Mouse (Mus musculus): Measurements from ENCODE around the gene Myl9. TPM values are rescaled to one million over a fixed set of nuclear protein-coding genes. Genes with fewer than 3 reads are reported as not detected.

Myl9 gene
- total RNA-seq, 2 experiments from 2014 or later, result 13.2 to 15.3 TPM

DNA sequence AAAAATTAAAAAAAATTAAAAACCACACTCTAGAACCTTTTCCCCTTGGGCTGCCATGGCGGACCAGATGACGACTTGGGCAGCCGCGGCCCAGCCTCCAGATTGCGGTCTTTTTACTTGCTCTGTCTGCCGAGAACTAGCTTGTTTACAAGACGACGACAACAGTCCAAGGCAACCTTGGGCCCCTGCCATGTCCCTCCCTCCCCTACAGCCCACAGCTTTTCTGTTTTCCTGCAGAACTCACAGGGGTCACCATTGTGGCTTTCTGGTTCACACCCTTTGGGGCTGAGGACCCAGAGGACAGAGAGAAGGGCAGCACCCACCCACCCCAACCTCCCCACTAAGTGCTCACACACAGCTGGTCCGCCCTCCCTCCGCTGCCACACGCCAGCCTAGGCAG is 12.1 kb upstream of the Myl9 start:
- no peak for DNase-seq (ENCODE audit: low spot score in 2 of 2)

DNA sequence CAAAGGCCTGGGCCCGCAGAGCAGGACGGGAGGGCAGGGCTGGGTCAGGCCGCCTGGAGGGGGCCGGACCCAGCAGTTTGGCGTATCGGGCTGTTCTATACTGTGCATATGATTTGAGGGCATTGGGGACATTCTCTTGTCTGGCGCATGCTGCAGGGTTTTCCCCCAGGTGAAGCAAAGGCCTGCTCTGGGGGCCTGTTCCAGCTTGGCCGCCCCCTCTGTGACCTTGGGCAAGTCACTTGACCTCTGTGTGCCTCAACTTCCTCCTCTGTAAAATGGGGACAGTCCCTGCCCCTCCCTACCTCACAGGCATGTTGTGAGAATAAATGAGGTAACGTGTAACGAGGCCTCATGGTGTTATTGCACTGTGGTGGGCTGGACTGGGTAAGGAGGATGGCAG is 11.2 kb upstream of the Myl9 start:
- DNase-seq (ENCODE audit: low spot score in 2 of 2), result no peak

DNA sequence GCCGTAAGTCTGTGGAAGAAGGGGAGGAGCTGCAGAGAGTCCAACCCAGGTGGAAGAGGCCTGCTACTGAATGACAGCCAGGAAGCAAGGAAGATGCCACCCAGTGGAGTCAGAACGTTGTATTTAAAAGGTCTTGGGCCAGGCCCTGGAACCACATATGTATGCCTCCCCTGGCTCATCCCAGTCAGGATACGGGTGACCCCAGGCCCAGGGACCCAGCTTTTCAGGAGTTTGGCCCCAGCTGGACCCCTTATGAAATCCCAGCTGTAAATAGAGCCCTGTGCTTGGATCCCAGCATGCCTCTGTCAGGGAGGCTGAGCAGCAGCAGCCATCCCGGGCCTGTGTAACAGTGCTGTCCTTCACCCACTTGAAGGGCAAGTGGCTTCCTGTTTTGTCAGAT is 10.5 kb upstream of the Myl9 start:
- DNase-seq (ENCODE audit: low spot score in 2 of 2), result no peak

DNA sequence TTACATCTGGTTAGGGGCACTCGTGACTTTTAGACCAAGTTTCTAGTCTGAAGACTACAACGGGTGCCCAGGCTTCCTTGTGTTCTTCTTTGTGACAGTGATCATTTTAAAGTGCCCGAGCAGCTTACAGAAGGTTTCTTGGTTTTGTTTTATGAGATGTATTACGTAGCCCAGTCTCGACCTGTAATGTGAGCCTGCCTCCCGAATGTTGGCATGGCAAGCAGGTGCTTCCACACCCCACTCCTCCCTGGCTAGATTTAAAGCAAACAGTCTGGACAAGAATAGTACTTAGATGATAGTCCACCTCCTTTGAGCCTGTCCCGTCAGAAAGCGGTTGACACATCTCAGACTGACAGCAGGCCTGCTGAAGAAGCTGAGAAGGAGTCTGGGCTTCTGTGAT is 9.6 kb upstream of the Myl9 start:
- DNase-seq (ENCODE audit: low spot score in 2 of 2), result no peak

DNA sequence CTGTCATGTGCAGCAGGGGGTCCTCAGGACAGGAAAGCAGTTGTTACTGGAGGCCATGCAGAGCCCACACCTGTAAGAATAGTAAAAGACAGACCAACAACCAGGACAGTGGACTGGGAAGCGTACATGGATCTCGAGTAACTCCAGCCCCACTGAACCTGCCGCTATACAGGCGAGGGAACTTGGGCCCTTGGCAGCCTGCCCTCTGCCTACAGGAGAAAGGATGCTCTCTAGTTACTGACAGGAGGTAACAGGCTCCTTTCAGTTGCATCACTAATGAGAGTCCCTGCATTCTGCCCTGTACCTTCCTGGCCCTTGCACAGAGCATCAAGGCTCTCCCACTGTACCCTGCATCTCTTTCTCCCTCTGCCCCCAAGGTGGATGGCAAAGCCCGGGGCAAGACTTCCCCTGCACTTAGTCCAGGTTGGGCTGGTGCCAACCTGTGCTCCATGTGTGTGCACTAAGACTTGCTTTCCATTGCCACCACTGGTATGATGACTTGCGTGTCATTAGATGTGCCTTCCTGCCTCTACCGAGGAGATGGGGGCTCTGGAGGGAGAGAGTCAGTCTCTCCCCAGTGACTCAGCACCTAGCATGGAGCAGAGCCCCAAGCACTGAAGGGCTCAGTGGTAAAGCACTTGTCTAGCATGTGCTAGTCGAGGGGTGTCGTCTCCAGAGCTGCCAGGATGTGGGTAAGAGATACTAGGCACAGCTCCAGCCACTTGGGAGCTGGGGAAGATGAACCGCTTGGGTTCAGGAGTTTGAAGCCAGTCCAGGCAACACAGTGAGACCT is 8.8 kb upstream of the Myl9 start:
- no peak for DNase-seq (ENCODE audit: low spot score in 2 of 2)

DNA sequence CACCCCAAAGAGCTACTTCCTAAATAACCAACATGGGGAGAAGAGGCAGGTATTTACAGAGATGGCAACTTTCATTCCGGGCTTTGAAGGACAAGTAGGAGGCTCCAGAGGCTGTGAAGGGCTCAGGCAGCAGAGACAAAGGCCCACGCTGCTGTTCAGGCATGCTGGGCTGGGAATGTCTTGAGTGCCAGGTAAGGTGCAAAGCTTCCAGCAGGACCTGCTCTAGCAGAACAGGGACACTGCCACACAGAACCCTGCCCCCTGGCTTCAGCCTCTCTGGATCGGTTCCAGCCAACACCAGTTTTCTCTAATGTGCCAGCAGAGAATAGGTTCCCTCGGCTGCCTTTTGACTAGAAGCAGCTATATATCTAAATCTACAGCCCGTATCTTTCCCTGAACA is 8.1 kb upstream of the Myl9 start:
- no peak for DNase-seq (ENCODE audit: low spot score in 2 of 2)

DNA sequence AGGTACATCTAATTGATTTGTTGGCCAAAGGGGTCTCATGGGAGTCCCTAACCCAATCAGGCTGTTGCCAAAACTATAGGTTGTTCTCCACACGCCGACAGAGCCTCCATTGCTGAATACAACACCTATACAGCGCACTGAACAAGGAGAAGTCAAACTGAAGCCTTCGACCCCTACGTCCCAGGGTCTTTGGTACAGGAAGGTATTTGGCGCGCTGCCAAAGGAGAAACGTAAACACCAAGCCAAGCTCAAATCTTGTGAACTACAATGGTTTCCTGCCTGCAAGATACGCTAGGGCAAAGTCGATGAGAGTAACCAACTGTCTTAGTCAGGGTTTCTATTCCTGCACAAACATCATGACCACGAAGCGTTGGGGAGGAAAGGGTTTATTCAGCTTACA is 5.9 kb upstream of the Myl9 start:
- DNase-seq (ENCODE audit: low spot score in 2 of 2), result no peak

DNA sequence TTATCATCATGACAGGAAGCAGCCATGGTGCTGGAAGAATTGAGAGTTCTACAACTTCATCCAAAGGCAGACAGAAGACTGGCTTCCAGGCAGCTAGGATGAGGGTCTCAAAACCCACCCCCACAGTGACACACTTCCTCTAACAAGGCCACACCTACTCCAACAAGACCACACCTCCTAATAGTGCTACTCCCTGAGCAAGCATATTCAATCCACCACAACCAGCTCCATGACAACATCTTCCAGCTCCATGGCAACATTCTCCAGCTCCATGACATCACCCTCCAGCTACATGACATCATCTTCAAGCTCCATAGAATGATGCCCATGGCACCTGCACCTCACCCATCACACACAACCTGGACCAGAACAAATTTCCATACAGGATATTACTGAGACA is 1.8 kb upstream of the Myl9 start:
- DNase-seq (ENCODE audit: low spot score in 2 of 2), result no peak

DNA sequence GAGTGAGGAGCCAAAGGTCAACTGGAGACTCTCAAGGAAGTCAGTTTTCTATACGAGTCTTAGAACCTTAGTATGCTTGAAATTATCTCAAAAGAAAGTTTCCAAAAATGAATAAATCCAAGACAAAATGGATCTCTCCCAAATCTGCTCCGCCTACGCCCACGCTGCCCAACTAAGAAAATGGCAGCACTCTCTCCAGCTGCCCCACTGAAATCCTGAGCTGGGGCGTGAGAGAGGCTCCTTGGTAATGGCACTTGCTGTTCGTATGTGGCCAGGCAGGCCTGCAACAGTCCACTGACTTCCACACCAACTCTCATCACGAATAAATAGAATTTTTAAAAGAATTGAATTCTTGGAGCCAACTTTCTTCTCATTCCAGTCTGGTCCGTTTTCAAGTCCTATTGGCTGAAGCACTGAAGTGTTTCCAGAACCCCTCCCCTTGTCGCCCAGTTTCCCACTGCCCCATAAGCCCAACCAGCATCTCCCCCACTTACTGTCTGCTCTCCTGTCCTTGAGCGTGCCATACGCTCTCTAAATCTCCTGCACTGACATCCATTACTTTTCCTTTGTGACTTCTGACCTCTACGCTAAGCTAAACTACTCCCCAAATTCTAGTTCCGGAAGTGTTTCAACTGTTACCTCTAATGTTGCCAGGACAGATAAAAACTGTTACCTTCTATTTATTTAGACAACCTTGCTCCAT is 1.0 kb upstream of the Myl9 start:
- peak in 1 of 2 experiments; percentile 42 for DNase-seq (ENCODE audit: low spot score in 2 of 2)

DNA sequence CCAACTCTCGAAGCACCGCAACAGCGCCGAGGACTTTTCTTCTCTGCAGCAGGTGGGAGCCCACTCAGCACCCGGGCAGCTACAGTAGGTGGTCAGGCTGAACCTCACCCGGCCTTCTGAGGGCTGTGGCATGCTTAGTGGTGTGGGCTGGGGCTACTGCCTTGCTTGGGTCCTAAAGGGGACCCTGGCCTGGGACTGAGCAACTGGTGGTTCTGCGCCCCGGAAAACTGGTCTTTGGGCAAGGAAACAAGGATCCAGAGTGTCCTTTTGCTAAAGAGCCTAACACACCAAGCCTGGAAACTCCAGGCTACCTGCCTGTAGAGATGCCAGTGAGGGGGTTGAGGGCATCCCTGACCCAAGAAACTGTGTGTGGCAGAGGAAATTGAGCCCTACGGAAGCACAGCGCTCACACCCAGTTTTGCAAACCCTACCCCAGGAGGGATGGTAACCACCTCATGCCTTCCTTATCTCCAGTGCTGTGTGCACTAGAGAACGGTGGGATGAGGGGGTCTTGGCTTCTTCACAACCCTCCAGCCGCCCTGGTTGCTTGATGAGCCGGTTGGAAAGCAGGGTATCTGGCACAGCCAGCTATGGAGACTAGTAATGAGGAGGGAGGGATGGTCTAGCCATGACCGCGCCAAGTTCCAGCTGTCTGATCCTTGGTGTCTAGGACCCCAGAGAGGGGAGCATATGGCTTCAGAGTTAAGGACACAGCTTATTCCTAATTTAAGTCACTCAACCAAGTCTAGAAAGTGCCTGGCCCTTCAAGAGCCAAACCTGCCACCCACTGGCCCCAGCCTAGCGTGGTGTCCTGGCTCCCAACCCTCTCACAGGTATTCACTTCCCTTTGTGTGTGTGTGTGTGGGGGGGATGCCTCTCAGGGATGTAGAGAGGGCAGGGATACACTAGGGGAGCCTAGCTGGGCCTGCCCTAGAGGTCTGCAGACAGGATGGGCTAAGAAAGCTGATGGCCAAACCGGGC is 525 bp downstream of the Myl9 start:
- DNase-seq (ENCODE audit: low spot score in 2 of 2), result no peak

DNA sequence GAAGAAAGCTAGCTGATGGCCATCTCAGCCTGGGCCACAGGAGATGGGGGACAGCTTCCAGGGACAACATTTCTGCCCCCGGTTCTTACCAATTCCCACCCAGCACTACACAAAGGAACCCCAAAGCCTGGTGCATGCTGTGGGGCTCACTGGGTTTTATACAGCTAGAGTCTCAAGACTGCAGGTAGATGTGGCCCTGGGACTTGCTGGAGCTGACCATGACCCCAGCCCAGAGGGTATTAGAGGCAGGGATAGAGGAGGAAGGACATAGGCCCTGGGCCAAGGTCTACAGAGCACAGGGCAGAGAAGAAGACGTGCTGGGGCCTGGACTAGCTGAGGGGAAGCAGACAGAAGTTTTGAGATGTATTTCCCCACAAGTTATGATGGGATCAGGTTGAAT is 1.7 kb downstream of the Myl9 start:
- no peak for DNase-seq (ENCODE audit: low spot score in 2 of 2)

DNA sequence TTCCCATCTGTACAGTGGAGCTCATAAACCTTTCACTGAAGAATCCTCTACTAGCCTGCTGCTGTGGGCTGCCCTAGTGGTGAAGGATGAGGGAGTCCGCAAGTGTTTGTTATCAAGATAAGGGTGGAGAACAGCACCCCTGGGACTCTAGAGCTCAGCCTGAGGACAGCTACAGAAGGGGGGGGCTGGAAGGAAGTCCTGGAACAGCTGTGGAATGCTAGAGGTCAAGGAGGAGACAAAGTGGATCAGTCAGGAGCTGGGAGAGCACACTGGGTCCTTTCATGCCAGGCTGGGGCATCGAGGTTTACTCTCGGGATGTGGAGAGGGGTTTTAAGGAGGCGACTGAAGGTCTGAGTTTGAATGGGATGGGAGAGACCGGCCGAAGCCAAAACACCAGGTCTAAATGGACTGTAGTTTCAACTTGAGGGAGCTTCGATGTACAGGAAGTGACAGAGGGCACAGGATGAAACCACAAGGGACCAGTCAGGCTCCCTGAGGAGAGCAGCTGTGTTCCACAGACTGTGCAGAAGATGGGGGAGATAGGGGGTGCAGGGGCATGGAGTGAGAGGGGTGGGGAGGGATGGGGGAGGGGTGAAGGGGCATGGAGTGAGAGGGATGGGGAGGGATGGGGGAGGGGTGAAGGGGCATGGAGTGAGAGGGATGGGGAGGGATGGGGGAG is 2.2 kb downstream of the Myl9 start:
- DNase-seq (ENCODE audit: low spot score in 2 of 2), result no peak

DNA sequence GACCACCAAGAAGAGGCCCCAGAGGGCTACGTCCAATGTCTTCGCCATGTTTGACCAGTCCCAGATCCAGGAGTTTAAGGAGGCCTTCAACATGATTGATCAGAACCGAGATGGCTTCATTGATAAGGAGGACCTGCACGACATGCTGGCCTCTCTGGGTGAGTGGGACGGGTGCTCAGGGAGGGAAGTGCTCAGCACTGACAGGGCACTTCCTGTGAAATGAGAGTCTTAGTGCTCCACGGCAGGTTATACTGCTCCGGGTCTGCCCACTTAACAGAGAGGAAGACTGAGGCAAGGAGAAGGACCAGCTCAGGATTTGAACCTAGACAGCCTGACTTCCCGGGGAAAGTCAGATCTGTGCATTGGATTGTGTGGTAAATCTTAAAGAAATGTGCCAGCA is 3.4 kb downstream of the Myl9 start:
- no peak for DNase-seq (ENCODE audit: low spot score in 2 of 2)

DNA sequence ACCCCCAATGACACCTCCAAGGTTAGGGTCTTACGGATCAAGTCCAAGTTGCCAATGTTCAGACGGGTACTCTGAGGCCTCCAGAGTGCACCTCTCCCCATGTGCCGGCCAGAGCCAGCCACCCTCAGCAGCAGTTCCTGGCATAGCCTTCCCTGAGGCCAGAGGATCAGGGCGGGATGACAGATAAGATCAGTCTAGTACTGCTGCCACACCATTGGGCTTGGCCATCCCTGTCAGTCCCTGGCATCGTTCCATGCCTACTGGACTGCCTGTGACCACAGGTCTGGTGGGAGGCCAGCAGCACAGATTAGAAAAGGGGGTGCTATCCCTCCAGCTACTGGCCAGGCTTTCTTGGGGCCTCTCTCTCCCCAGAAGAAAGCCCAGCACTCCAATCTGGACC is 3.8 kb downstream of the Myl9 start:
- no peak for DNase-seq (ENCODE audit: low spot score in 2 of 2)

DNA sequence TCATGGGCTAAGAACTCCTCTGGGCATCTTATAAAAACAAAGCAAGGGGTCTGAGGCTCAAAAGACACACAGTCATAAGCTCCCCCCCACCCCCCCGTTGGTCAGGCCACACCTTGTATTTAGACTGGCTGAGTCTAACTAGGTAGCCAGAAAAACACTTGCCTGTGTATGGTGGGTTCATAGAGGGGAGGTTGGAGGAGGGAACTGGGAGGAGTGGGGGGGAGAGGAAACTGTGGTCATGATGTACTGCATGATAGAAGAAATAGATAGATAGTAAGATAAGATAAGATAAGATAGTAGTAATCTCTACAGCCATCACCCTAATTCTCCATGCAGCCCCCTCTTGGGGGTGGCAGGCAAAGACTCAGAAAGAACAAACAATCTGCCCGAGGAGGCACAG is 4.3 kb downstream of the Myl9 start:
- DNase-seq (ENCODE audit: low spot score in 2 of 2), result no peak

DNA sequence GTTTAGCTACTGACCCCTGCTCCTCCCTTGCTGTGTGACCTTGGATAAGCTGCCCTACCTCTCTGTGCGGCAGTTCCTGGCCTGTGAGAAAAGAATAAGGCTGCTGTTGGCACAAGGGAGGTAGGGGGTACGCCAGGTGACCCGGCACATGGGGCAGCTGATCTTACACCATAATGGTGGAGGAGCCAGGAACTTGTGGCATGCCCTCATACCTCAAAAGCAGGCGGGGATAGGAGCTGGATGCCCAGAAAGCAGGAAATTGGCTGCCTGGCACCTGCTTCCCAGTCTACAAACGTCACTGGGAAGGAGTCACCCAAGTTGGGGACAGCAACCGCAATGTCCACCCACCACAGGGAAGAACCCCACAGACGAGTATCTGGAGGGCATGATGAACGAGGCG is 4.9 kb downstream of the Myl9 start:
- DNase-seq (ENCODE audit: low spot score in 2 of 2), result no peak

DNA sequence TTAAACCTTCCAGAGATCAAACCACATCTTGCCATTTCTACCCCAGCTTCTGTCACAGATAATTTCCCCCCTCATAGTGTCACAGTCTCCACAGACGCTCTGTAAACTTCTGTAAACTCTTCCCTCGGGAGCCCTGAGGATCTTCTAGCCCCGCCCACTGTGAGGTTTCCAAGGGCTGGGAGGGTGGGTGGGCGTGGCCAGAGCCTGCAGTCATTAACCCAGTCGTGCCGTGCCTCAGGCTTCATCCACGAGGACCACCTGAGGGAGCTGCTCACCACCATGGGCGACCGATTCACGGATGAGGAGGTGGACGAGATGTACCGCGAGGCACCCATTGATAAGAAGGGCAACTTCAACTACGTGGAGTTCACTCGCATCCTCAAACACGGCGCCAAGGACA is 5.5 kb downstream of the Myl9 start:
- DNase-seq (ENCODE audit: low spot score in 2 of 2), result no peak

DNA sequence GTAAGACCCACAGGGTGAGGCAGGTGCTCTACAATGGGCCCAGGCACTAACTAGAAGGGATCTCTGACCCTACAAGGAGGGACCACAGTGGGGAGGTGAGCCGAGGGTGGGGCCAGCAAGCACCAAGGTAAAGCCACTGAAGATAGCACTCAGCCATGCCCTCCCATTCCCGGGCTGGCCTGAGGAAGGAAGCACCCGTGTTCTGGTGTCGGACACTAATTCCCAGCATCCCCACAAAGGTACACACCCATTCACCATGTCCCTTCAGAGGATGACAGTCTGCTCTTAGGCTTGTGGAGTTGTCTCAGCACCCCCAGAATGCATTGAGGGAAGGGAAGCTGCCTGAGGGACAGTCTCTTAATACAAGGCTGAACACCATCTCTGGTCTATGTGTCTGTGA is 6.1 kb downstream of the Myl9 start:
- no peak for DNase-seq (ENCODE audit: low spot score in 2 of 2)

DNA sequence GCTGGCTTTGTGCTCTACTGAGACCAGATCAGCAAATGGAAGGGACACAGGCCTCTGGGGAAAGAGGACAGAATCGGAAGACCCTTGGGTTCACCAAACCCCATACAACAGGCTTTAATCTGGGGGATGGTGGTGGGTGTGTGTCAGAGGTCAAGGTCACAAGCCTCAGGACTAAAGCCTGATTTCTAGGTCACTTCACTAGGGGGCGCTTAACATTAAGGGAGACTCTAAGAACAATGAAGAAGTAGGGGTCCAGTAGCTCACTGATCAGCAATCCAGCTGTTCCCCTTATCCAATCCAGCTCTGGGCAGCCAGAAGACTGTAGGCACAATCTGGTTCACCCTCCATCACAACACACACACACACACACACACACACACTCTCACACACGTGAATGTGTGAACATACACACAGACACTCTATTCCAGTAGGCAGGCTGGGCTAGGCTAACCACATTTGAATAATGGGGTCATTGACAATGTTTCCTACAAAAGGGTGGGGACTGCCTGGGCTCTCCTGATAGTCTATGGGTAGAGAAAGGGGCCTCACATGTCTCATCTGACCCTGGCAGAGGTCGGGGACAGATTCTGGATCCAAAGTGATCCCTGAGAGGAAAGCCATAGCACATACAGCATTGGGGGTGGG is 6.7 kb downstream of the Myl9 start:
- no peak for DNase-seq (ENCODE audit: low spot score in 2 of 2)

DNA sequence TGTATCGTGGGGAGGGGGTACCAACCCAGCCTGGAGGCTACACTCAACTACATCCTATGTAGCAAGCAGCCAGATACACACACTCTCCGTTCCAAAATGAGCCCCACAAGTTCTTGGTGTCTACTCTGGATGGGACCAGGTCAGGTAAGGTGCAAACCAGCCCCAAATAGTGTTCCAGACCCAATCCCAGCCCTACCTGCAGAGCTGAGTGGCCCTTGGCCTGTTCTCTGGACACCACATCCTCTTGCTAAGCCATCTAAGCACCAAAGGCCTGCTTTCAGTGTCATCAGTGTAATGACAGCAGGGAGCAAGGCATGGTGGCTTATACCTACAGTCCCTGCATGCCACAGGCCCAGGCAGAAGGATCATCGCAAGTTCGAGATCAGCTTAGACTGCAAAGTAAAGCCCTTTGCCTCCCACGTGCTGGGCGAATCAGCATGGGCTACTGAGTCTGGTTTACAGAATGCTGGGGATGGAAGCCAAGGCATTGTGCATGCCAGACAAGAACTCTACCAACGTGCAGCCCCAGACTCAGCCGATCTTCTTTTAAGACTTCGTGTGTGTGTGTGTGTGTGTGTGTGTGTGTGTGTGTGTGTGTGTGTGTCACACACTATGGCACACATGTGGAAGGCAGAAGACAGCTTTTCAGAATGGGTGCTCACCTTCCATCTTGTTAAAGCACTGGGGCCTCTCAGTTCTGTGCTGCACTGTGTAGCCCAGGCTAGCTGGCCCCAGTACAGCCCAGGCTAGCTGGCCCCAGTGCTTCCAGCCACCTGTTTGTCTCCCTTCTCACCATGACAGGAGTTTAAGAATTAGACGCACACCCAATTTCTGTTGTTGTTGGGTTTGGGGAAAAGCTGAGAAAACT is 7.5 kb downstream of the Myl9 start:
- no peak for DNase-seq (ENCODE audit: low spot score in 2 of 2)
